In the genomic region with DNA sequence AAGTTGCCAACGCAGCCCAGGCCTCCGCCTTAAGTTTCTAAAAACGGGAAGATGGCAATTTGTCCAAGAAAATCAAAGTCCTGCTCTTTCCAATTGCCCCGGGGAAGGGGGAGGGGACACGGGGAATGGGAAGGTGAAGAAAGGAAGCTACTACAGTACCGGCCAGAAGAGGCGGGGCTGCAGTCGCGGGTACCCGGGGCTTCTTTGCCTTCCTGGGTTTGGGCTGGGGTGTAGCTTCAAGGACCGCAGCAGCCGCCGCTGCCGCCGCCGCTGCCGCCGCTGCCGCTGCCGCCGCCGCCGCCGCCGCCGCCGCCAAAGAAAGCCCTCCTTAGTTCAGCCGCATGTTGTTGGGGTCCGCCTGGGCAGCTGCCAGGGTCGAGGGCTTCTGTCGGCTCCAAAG, we compare ENCODE assay signal across 8 mouse cellular contexts. TPM values are rescaled to one million over a fixed set of nuclear protein-coding genes. Genes with fewer than 3 reads are reported as not detected.
DNase-seq lines count a peak whose midpoint lies in the region; ATAC-seq lines count a peak whose summit lies in the region.

No protein-coding gene starts in this region.

- WGBS in embryonic facial prominence, embryonic 13.5 days = 29% methylated on average over 27 of the region's 31 CpGs
- WGBS in hindbrain, embryonic 14.5 days = 20% methylated on average over 23 of the region's 31 CpGs
- WGBS in midbrain, embryonic 14.5 days = 25% methylated on average over 28 of the region's 31 CpGs

- H3K27ac ChIP-seq in embryonic facial prominence, embryonic 13.5 days = peak overlapping the region; percentile 71
- H3K27ac ChIP-seq in hindbrain, embryonic 14.5 days = peak overlapping the region; percentile 70
- H3K27ac ChIP-seq in midbrain, embryonic 14.5 days (replicated peaks; ENCODE audit: low read depth, low read length) = peak overlapping the region; percentile 72

- H3K4me1 ChIP-seq in embryonic facial prominence, embryonic 13.5 days = no peaks in the 10 kb centered on the region
- no peaks in the 10 kb centered on the region for H3K4me1 ChIP-seq in hindbrain, embryonic 14.5 days (replicated peaks; ENCODE audit: control insufficient read depth, insufficient read depth, low read length)
- H3K4me1 ChIP-seq in midbrain, embryonic 14.5 days (ENCODE audit: control insufficient read depth, insufficient read depth, low read length) = no peaks in the 10 kb centered on the region

- H3K9me3 ChIP-seq in embryonic facial prominence, embryonic 13.5 days = no peaks in the 10 kb centered on the region
- no peaks in the 10 kb centered on the region for H3K9me3 ChIP-seq in hindbrain, embryonic 14.5 days (ENCODE audit: control insufficient read depth, low read length)
- H3K9me3 ChIP-seq in midbrain, embryonic 14.5 days (ENCODE audit: control insufficient read depth, low read length) = no peaks in the 10 kb centered on the region

- H3K9ac ChIP-seq in embryonic facial prominence, embryonic 13.5 days = peak overlapping the region; percentile 69
- H3K9ac ChIP-seq in hindbrain, embryonic 14.5 days = peak overlapping the region; percentile 62
- peak overlapping the region; percentile 53 for H3K9ac ChIP-seq in midbrain, embryonic 14.5 days (replicated peaks; ENCODE audit: low read length)

- peak; percentile 24 for DNase-seq in embryo, embryonic 10.5 days (ENCODE audit: low spot score)
- DNase-seq in embryo, embryonic 10 days (ENCODE audit: low spot score) = no peak
- DNase-seq in 3134 (ENCODE audit: extremely low read depth, insufficient read length, low spot score) = peak; percentile 66
- no peak for DNase-seq in hindbrain, embryonic 14.5 days (ENCODE audit: low spot score)
- DNase-seq in midbrain, embryonic 14.5 days = peak; percentile 37
- no peak for DNase-seq in spleen, adult 12 weeks (ENCODE audit: low spot score)
- DNase-seq in thymus, adult 18-20 months = no peak

- no peak for ATAC-seq in embryonic facial prominence, embryonic 13.5 days (ENCODE audit: insufficient number of reproducible peaks, insufficient read depth, low FRiP score, low TSS enrichment, low read depth)
- ATAC-seq in hindbrain, embryonic 14.5 days (ENCODE audit: low FRiP score) = no peak
- ATAC-seq in midbrain, embryonic 14.5 days (ENCODE audit: low FRiP score, low TSS enrichment) = no peak

- peak overlapping the region; percentile 70 for H3K4me2 ChIP-seq in embryonic facial prominence, embryonic 13.5 days
- H3K4me2 ChIP-seq in hindbrain, embryonic 14.5 days (replicated peaks) = peak overlapping the region; percentile 76
- peak overlapping the region; percentile 65 for H3K4me2 ChIP-seq in midbrain, embryonic 14.5 days (ENCODE audit: low read length)

- peaks cover 52% of the 10 kb centered on the region for H3K27me3 ChIP-seq in embryonic facial prominence, embryonic 13.5 days
- H3K27me3 ChIP-seq in hindbrain, embryonic 14.5 days (ENCODE audit: control insufficient read depth, insufficient read depth, low read length) = no peaks in the 10 kb centered on the region
- H3K27me3 ChIP-seq in midbrain, embryonic 14.5 days (ENCODE audit: control insufficient read depth, insufficient read depth, low read length) = no peaks in the 10 kb centered on the region

- H3K36me3 ChIP-seq in embryonic facial prominence, embryonic 13.5 days = no peaks in the 10 kb centered on the region
- no peaks in the 10 kb centered on the region for H3K36me3 ChIP-seq in hindbrain, embryonic 14.5 days (replicated peaks; ENCODE audit: control insufficient read depth, insufficient read depth)
- no peaks in the 10 kb centered on the region for H3K36me3 ChIP-seq in midbrain, embryonic 14.5 days (ENCODE audit: control insufficient read depth, insufficient read depth, low read length)

- peak overlapping the region; percentile 55 for H3K4me3 ChIP-seq in embryonic facial prominence, embryonic 13.5 days
- H3K4me3 ChIP-seq in hindbrain, embryonic 14.5 days (replicated peaks; ENCODE audit: low read length) = peak overlapping the region; percentile 60
- peak overlapping the region; percentile 54 for H3K4me3 ChIP-seq in midbrain, embryonic 14.5 days (replicated peaks; ENCODE audit: low read depth, low read length)

RNA-seq across cellular contexts. Expression of gene Pcdh19, which starts 0.6 kb away (rescaled TPM):
- polyA plus RNA-seq in embryonic facial prominence, embryonic 13.5 days (2015; fragmentation: Nextera tagmentation; extraction: Ambion mirVana) = 8.2 and 10.6 TPM in 2 replicates
- 17.3 and 18.2 TPM in 2 replicates for polyA plus RNA-seq in hindbrain, embryonic 14.5 days (2014; fragmentation: Nextera tagmentation; extraction: Ambion mirVana)
- 24.4 and 33.1 TPM in 2 replicates for polyA plus RNA-seq in midbrain, embryonic 14.5 days (2014; fragmentation: Nextera tagmentation; extraction: Ambion mirVana)

Comparison
In these comparisons a context has a peak if more than half of its experiments do, and no peak if none do; other contexts are left out.
1. DNase-seq: peak in embryo, embryonic 10.5 days (single experiment), 3134 (single experiment) and midbrain, embryonic 14.5 days (single experiment); none in embryo, embryonic 10 days (single experiment), hindbrain, embryonic 14.5 days (single experiment), spleen, adult 12 weeks (single experiment) and thymus, adult 18-20 months (0 of 2).
2. Peak in every context shown above with its lines, with median percentiles within 50 percentile points of each other: H3K27ac ChIP-seq, H3K4me2 ChIP-seq, H3K4me3 ChIP-seq and H3K9ac ChIP-seq.